Comparison of ENCODE assay signal across 7 mouse cellular contexts in the genomic region with DNA sequence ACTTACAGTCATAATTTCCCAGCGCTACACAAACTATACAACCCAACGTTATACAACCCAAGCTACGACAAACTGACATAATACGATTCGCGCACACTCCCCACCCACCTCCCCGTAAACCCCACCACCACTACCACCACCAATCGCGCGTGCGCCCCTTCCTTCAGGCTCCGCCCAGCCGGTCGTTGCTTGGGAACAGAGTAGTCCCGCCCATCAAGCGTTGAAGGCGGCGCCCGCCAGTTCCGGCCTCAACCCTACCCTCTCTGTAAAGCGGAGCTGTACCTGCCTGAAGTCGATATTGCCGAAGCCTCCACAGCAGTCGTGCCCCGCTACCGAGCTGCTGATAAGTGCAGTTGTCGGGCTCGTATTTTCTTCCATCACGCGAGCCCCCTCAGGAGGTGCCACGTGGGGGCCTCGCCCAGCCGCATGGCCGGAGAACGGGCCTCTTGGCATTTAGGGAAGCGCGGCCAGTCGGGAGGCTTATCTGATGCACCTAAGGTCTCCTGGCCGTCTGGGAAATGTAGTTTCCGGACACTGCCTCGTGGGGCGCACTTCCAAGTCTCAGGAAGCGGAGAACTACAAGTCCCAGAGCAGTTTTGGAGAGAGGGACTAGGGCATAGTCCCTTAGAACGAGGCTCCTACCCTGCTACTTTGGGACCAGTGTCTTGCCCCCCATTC. TPM values are rescaled to one million over a fixed set of nuclear protein-coding genes. Genes with fewer than 3 reads are reported as not detected.
DNase-seq lines count a peak whose midpoint lies in the region; ATAC-seq lines count a peak whose summit lies in the region.

A gene (minus strand): TSS at position 432 of the 678 bp plus-strand sequence.

- H3K9ac ChIP-seq in intestine, embryonic 15.5 days, result peak within 1 kb of the TSS; percentile 63

- intact Hi-C loops in gastrocnemius, postnatal 36 days (cut with DNase I), result no loop called here
- intact Hi-C loops in left cerebral cortex, postnatal 25 days (cut with DNase I), result no loop called here

- H3K9me3 ChIP-seq in intestine, embryonic 15.5 days, result no peaks in the 10 kb centered on the region
- no peaks in the 10 kb centered on the region for H3K9me3 ChIP-seq in midbrain, embryonic 10.5 days (replicated peaks)

- under 1% methylated on average over 44 of the region's 44 CpGs for WGBS in intestine, embryonic 15.5 days
- WGBS in midbrain, embryonic 10.5 days, result under 1% methylated on average over 44 of the region's 44 CpGs

- H3K27ac ChIP-seq in intestine, embryonic 15.5 days, result peak within 1 kb of the TSS; percentile 89
- H3K27ac ChIP-seq in midbrain, embryonic 10.5 days (replicated peaks), result peak within 1 kb of the TSS; percentile 93

- H3K4me1 ChIP-seq in intestine, embryonic 15.5 days (replicated peaks), result no peaks in the 10 kb centered on the region
- H3K4me1 ChIP-seq in midbrain, embryonic 10.5 days, result peaks cover 14% of the 10 kb centered on the region

- peak; percentile 96 for DNase-seq in adrenal gland, adult 2 months
- DNase-seq in embryo, embryonic 11.5 days (ENCODE audit: low read depth, low spot score), result peak; percentile 94
- DNase-seq in gastrocnemius, postnatal 36 days, result peak; percentile 93 to 96
- DNase-seq in left cerebral cortex, postnatal 25 days (ENCODE audit: low spot score in 2 of 2), result peak; percentile 97 to 99
- DNase-seq in midbrain, embryonic 10.5 days (ENCODE audit: low spot score), result peak; percentile 96
- peak; percentile 93 for DNase-seq in right cerebral cortex, postnatal 4 days

- peak within 1 kb of the TSS; percentile 68 for H3K4me2 ChIP-seq in intestine, embryonic 15.5 days (replicated peaks)

- peak; percentile 100 for ATAC-seq in intestine, embryonic 15.5 days

- peak within 1 kb of the TSS; percentile 59 for H3K4me3 ChIP-seq in intestine, embryonic 15.5 days (replicated peaks)
- peak within 1 kb of the TSS; percentile 67 for H3K4me3 ChIP-seq in midbrain, embryonic 10.5 days

- H3K36me3 ChIP-seq in intestine, embryonic 15.5 days, result no peaks in the 10 kb centered on the region
- H3K36me3 ChIP-seq in midbrain, embryonic 10.5 days, result no peaks in the 10 kb centered on the region

- no peaks in the 10 kb centered on the region for H3K27me3 ChIP-seq in intestine, embryonic 15.5 days (replicated peaks)
- H3K27me3 ChIP-seq in midbrain, embryonic 10.5 days (ENCODE audit: low read depth, poor library complexity, severe bottlenecking), result no peaks in the 10 kb centered on the region

RNA-seq across cellular contexts. Expression of the gene that starts here (rescaled TPM):
- 10 to 100 TPM in 1 of 2 experiments, 1 to 10 TPM in 1; 8.4 to 12.5 TPM for total RNA-seq in adrenal gland, adult 2 months (2021)
- 11.2 and 13.1 TPM in 2 replicates for polyA plus RNA-seq in adrenal gland, adult 2 months (2012; rRNA removed)
- total RNA-seq in gastrocnemius, postnatal 36 days (2021), result 1 to 10 TPM; 4.7 to 5.7 TPM
- 8.2 and 8.8 TPM in 2 replicates for polyA plus RNA-seq in intestine, embryonic 15.5 days (2015; fragmentation: Nextera tagmentation; extraction: Ambion mirVana)
- 1 to 10 TPM; 5.0 to 7.6 TPM for total RNA-seq in left cerebral cortex, postnatal 25 days (2021)
- polyA plus RNA-seq in midbrain, embryonic 10.5 days (2016; fragmentation: Nextera tagmentation; extraction: Ambion mirVana), result 8.6 and 10.8 TPM in 2 replicates

Comparison
In these comparisons a context has a peak if more than half of its experiments do, and no peak if none do; other contexts are left out.
1. Peak in every context shown above with its lines: DNase-seq, ATAC-seq, H3K4me3 ChIP-seq and H3K27ac ChIP-seq.